Mouse (Mus musculus) heart, postnatal 36 days (tissue): Measurements from ENCODE around the gene Dcakd. TPM values are rescaled to one million over a fixed set of nuclear protein-coding genes. Genes with fewer than 3 reads are reported as not detected.
"Not testable (repeated sequence)": the region's sequence is repeated elsewhere in the genome, so short reads cannot be mapped to it uniquely, and the experiment has no call there.

Experiments used
- DNase-seq, 2 experiments: peaks; one replicate each; pipeline ENCODE4 v3.0.0; 2021 to 2022
- intact Hi-C: fragments of 180-260 bp; cut with DNase I; formaldehyde crosslinking; loops from one replicate; pipeline ENCODE4 v1.15.1; 2025
- total RNA-seq, 2 experiments: library from RNA; stranded (reverse); gene quantifications; 2 replicates each; pipeline ENCODE4 v1.2.3; 2021

The Dcakd gene
- total RNA-seq, 2 experiments from 2014 or later = 70.4 to 81.3 TPM

DNA sequence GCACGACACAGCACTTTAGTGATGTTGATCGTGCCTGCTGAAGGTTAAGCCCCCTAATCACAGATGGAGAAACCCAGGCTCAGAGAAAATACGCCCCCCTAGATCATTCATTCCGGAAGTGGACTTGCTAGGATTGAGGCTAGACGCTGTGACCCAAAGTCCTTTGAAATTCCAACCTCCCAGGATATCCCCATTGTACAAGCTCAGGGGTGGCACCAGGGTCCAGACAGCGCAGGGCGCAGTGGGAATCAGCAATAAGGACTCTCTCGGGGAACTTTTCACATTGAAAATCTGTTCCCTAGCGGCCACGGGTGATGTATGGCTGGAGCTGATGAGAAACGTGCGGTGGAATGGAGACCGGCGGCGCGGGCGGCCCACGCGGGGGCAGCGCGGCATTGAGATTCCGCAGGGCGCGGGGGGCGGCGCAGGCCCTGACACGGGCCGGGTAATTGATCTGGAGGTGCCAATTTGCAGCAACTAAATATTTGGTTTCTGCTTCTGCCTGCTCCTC, 38.4 kb downstream of the Dcakd start:
- DNase-seq = no peak
- intact Hi-C loops = loop anchor here (5.0 kb wide), 1 partner anchor 217 kb away; no protein-coding TSS in a partner anchor

DNA sequence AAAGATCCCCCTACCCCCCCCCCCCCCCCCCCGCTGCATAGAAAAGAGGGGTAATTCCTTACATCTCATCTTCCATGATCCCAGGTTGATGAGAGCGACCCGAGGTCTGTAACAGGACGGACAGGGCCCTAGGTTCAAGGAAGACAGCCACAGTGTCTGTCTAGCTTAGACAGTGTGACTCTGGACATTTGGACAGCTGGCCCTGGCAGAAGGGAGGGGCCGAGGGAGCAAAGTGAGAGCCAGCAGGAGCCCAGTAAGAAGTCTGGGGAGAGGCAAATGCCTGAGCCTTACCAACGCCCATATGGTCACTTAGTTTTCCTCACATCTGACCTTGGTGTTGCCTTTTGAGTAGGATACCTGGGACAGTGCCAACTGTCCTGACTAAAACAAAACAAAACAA, 43.0 kb downstream of the Dcakd start:
- no peak for DNase-seq
- intact Hi-C loops = no loop called here

DNA sequence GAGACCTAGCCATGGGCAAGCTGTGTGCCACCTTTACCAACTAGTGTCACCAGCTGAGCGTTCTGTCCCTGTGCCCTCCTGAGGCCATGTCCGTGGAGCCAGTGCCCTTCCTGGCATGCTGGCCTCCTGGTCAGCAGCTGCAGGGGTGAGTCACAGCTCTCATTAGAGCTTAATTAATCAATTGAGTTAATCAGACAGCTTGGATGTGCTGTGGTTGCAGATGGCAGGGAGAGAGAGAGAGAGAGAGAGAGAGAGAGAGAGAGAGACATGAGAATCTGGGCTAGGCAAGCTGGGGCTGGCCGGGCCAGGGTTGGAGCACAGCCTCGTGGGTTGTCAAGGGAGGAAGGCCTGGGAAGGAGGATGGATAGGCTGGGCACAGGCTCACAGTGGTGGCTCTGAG, 43.5 kb downstream of the Dcakd start:
- intact Hi-C loops = no loop called here
- DNase-seq = no peak

DNA sequence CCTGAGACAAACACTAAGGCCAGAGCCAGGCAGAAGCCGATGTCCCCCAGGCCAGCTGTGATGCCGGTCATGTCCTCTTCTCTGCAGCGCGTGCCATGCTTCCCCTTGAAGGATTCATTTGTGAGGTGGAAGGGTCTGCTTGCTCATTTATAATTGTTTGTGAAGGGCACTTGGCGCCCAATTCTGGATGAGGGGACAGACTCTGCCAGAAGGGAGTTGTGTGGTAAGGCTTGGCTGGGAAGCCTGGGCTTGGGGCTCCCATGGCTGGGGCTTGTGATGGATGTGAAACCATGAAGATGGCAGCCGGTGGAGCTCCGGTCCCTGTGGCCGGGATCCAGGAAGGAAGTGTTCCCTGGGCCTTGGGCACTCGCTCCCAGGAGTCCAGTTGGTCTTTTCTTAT, 44.0 kb downstream of the Dcakd start:
- intact Hi-C loops = no loop called here
- no peak for DNase-seq

DNA sequence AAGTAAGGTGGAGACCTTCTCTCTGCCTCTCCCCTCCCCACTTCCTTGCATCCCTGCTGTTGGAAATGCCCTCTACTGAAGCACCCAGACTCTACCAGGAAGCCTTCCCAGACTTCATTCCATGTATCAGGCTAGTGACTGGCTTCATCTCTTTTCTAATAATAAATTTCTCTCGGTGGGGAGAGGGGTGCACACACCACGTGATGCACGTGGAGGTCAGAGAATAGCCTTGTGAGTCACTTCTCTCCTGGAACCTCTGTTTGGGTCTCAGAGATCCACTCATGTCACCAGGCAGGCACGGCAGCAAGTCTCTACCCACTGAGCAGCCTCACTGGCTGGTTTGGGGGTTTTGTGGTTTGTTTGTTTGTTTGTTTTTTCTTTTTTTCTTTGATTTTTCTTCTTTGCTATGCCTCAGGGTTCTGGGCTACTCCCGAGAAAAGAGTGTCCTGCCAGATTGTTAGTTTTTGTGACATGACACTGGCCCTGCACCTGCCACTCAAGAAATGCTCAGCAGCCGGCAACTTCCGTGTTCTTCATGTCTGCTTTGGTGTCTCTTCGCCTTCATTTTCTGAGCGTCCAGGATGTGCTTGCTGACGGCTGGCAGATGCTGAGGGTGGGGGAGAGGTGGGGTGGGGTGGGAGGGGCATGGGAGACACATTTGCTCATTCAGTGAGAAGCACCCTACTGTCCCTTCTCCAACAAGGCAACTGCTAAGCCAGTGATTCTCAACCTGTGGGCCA, 46.8 kb downstream of the Dcakd start:
- intact Hi-C loops = no loop called here
- no peak for DNase-seq

- no peak for DNase-seq
- intact Hi-C loops = no loop called here
Measured at GRCm38 (mm10) chr11:102978052-102978666, 50.0 kb downstream of the Dcakd start.

- intact Hi-C loops, DNase-seq: not testable (repeated sequence)
Measured at GRCm38 (mm10) chr11:102975966-102976365, 52.2 kb downstream of the Dcakd start.

GRCm38 (mm10) chr11:102972326-102972725, 55.8 kb downstream of the Dcakd start:
- intact Hi-C loops = no loop called here
- DNase-seq = no peak

- DNase-seq = no peak
- intact Hi-C loops = no loop called here
Measured at GRCm38 (mm10) chr11:102971604-102972003, 56.5 kb downstream of the Dcakd start.

GRCm38 (mm10) chr11:102964547-102965091, 63.5 kb downstream of the Dcakd start:
- intact Hi-C loops = no loop called here

GRCm38 (mm10) chr11:102963855-102964546, 64.1 kb downstream of the Dcakd start:
- intact Hi-C loops = no loop called here
- no peak for DNase-seq

More at GRCm38 (mm10) chr11:102964547-102965091, 63.5 kb downstream of the Dcakd start:
- no peak for DNase-seq

- no peak for DNase-seq
- intact Hi-C loops = no loop called here
Measured at GRCm38 (mm10) chr11:102963246-102963854, 64.8 kb downstream of the Dcakd start.

GRCm38 (mm10) chr11:102962861-102963245, 65.3 kb downstream of the Dcakd start:
- intact Hi-C loops = no loop called here
- no peak for DNase-seq

GRCm38 (mm10) chr11:102961082-102961481, 67.1 kb downstream of the Dcakd start:
- intact Hi-C loops = no loop called here
- no peak for DNase-seq

GRCm38 (mm10) chr11:102958870-102959269, 69.3 kb downstream of the Dcakd start:
- no peak for DNase-seq
- intact Hi-C loops = no loop called here

DNA sequence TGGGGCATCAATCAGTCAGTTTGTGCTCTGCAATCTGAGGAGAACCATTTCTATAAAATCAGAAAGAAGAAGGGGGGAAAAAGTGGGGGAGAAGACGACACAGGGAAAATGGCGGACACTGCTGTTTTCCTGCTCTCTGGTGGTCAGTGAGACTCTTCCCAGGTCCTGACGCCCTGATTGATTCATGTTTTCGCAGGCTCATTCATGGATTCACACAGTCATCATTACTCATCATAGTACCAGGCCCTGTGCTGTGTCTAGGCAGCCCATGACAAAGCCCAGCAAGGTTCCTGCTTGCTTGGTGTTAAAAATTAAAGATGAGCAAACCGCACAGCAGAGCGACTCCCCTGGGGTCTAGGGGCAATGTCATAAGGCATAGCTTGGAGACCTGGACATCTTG, 69.7 kb downstream of the Dcakd start:
- no peak for DNase-seq
- intact Hi-C loops = no loop called here

DNA sequence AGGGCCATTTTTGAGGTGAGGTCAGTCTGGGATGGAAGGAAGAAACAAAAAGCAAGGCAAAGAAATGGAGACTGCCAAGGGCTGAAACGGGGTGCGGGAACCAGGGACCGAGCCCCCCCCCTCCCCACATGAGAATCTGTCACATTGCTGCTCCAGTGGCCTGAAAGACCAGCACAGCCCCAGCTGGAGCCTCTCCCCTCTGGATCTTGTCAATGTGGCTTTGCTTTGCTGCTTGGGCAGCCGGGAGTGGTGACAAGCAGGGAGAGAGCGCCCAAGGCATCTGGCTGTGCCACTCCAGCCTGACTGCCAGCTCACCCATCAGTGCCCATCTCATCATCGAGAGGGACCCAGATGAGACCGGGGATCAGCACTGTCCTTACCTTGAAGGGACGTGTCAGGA, 70.4 kb downstream of the Dcakd start:
- DNase-seq = no peak
- intact Hi-C loops = no loop called here

- peak in 1 of 2 experiments; percentile 24 for DNase-seq
- intact Hi-C loops = no loop called here
Measured at GRCm38 (mm10) chr11:102956962-102957614, 71.0 kb downstream of the Dcakd start.

DNA sequence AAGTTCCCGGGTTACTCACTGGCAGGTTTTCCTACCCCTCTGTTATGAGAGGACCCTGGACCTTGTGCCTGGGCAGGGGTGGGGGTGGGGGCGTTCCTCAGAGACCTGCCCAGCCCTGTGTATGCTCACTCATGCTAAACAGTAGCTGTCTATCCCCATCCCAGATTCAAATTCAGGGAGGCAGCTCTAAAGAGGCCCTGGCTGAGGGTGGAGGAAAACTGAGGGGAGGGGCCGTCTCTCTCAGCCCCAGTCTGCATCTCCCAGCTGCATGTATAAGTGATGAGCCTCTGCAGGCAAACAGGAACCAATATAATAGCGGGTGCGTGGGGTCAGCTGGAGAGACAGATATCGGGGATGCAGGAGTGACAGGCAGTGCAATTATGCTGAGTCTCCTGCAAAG, 75.2 kb downstream of the Dcakd start:
- no peak for DNase-seq
- intact Hi-C loops = no loop called here
